Mouse (Mus musculus): ENCODE results near the gene Gpa33.

DNA sequence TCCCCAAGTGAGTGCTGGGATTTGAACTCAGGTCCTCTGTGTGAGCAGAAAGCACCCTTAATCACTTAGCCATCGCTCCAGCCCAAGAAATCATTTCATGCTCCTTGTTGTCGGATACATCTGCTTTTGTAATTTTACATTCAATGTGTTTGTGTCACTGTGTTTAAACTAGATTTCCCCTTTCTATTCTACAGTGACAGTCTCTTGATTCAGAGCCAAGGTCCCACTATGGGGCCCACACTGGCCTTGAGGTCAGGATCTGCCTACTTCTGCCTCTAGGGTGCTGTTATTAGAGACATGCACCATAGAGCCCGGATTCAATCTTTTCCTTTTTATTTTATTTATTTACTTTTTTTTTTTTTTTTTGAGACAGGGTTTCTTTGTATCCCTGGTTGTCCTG, 43.0 kb downstream of the Gpa33 start:
- TF ChIP-seq USF1 (IDR thresholded peaks at IDR 0.05; ENCODE audit: low read depth) (no peak), POLR2A (IDR thresholded peaks at IDR 0.05; ENCODE audit: insufficient read length, low read depth) (no peak), MAX (IDR thresholded peaks at IDR 0.05; ENCODE audit: low read depth) (no peak), POLR2AphosphoS2 (IDR thresholded peaks at IDR 0.05; ENCODE audit: insufficient read length, low read depth) (no peak), TCF12 (IDR thresholded peaks at IDR 0.05; ENCODE audit: insufficient read depth, poor library complexity, severe bottlenecking) (no peak), CEBPB (IDR thresholded peaks at IDR 0.05; ENCODE audit: insufficient read depth, poor library complexity, severe bottlenecking) (no peak), E2F4 (IDR thresholded peaks at IDR 0.05; ENCODE audit: insufficient read depth) (no peak), MYOG (IDR thresholded peaks at IDR 0.05; ENCODE audit: control insufficient read depth in 1 of 3, insufficient read depth in 1 of 3, insufficient read length in 2 of 3, low read depth in 2 of 3) (no peak), MYOD1 (IDR thresholded peaks at IDR 0.05; ENCODE audit: control insufficient read depth in 1 of 3, insufficient read length in 2 of 3, low read depth in 2 of 3) (no peak), SRF (IDR thresholded peaks at IDR 0.05; ENCODE audit: control insufficient read depth, insufficient read length, low read depth) (no peak), REST (IDR thresholded peaks at IDR 0.05; ENCODE audit: insufficient read depth, insufficient read length) (no peak), TCF3 (IDR thresholded peaks at IDR 0.05; ENCODE audit: insufficient read length, low read depth) (no peak)

Measured in myocyte (in vitro differentiated cells).